Mouse (Mus musculus): ENCODE measurements around the gene Reg3b.
"Not testable (repeated sequence)": the region's sequence is repeated elsewhere in the genome, so short reads cannot be mapped to it uniquely, and the experiment has no call there.

Reg3b gene

DNA sequence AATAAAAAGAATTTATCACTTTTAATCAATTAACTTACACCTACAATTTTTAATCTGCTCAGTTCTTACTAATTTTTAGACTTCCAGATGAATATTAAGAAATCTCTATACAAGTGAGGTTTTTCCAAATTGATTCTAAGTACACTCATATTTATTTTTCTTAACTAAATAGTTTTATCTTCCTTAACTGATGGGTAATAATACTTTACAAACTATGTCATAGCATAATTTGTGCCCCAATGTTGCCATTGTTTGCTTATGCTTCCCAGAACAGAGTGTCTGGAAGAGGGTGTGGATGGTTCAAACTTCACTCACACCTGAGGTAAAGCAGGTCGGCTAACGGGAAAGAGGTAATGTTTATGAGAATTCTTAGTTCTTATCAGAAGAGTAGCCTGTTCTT lies at the start of gene Reg3b:
Gene Reg3b (plus strand): TSS at position 301 of the 400 bp plus-strand sequence.
- DNase-seq, result no peak

DNA sequence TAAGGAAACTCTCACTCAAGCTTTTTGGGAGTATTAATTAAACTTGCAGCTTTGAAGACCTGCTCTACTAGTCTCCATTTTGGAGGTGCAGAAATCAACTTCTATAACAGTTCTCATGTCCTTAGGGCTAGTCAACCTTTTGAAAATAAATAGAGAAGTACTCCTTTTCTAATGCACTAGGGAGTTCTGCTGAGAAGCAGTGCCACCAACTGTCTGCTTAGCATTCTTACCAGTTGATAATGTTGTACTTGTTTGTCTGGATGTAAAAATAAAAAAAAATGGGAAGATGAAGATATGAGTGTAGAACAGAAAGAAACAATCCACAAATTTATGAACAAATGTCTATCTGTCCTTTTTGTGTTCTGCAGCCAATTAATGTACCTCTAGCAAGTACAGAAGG lies 42.7 kb upstream of the Reg3b start:
- DNase-seq, result no peak

DNA sequence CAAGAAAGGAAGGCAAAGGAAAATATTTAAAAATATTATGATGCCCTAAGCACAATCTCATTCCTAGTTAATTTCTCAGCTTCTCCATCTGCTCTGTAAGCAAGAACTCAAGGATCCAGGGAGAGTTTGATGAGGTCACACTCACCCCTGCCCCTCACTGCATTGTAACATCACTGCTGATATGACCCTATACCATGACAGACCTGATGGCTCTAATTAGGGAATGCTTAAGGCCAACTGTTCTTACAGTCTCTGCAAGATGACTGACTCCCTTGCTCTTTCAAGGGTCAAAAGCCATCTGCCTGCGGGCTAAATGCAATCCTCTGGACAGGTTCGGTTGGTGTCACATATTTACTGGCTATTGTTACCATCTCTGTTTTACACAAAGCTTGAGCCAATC lies 41.3 kb upstream of the Reg3b start:
- no peak for DNase-seq

DNA sequence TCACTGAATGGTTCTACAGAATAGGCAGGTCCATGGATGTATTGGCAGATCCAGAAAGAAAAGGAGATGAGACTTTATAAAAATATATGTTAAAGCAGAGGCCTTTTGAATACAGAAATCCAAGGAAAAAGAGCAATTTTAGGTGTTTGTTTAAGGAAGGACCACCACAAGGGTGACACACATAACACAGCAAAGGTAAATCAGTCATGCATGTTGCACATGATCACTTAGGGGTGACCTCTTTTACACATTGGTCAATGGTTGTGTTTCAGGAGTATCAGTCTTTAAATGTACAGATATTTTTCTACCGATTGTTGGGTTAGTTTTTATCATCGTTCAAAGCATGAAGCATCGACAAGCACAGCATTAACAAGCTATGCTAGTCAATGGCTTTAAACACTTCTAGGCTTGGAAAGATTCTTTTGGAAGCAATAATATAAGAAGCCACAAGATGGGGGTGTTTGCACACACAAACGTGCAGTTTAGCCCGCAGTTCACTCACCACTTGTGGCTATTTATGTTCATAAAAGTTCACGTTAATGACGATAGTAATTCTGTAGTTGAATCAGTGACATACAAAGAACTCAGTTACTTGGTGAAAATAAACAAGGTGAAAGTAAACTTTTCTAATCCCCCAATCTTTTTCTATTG lies 38.4 kb upstream of the Reg3b start:
- DNase-seq, result peak in 1 of 2 experiments; percentile 4

DNA sequence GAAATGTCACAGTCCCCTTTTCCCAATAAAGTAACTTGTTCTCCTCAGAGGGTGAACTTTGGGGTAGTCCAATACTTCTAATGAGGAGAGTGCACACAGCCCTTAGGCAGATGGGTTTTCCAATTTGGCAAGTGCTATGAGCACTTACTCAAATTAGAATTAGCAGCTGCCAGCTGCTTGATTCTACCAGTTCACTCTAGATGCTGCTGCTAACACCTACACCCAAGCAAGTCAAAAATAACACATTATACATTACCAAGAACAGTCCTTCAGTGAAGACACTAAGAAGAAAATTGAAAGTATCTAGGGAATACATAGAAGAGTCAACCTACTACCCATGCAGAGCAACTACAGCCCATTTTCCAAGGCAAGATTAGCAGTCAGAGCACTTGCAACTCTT lies 30.2 kb upstream of the Reg3b start:
- DNase-seq, result no peak

DNA sequence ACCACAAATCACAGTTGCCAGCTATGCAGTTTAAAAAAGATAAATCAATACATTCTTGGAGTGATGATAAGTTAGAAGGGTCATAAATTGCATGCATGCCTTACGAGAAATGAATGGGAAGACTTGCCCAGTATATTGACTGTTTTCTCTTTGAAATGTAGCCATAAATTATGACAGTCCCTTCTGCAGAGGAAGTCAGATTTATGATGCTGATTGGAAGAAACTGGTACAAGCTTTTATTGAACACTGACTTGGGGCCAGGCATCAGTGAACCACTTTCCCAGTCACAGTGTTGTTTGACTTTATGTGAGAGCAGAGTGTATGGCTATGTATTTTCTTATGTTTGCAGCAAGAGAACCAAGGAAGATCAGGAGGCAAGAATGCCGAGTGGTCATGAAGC lies 28.8 kb upstream of the Reg3b start:
- no peak for DNase-seq

DNA sequence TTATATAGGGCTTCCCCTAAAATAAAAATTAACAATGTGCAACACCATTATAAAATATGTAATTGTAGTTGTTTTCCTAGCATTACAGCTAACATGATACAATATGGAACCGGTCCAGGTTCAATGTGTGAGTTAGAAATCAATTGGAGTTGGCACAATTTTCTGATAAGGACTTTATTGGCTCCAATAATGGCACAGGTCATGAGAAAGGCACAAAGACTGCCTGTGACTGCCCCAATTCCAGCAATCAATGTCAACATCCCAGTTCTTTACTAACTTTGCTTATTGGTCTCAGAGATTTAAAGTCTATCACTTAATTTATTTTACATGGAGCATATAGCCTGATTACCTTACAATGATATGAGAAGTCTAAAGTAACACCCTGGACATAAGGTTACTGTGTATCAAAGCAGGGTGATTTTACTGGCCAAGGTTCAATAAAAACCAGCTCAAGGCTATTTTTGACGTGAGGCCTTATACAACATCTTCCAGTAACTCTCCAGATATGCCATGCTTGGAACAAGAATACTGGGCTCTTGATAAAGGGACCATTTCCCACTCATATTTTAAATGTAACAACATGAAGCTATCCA lies 8.4 kb upstream of the Reg3b start:
- no peak for DNase-seq

DNA sequence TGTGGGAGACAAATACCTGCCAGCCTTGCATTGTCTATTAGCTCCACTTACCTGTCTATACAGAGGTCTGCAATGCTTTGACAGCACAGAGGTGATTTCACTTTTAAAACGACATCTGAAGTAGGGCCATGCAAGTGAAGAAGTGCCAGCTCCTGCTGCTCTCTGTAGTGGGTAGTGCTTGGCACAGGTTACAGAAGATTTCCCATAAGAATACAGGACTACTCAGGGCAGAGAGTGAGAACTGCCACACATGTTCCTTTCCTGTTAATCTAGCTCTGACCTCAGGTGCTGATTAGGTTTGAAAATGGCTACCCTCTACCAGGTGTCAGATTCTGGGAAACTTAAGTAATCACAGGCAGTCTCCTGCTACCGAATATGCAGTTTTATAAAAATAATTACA lies 8.3 kb downstream of the Reg3b start, which contains the start of gene Reg3d:
Gene Reg3d (minus strand): TSS at position 101 of the 400 bp plus-strand sequence.
- DNase-seq, result no peak

DNA sequence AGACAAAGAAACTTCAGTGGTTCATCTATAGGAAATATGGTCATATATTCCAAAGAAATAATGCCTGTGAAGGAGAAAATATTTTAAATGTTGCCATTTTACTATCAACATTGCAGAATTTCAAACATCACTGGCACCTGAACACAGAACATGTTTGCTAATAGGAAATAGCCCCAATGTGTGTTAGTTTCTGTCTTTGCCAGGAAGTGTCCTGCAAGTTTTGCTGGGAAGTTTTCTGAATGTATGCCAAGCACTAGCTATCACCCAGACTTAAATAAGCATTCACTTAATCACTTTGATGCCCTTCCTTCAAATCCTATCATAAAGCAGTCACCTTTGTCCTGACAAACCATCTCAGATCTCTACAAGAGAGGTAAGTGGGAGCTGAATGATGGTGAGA lies 10.0 kb downstream of the Reg3b start, which contains the start of gene Reg3a:
Gene Reg3a (plus strand): TSS at position 301 of the 400 bp plus-strand sequence.
- no peak for DNase-seq

DNA sequence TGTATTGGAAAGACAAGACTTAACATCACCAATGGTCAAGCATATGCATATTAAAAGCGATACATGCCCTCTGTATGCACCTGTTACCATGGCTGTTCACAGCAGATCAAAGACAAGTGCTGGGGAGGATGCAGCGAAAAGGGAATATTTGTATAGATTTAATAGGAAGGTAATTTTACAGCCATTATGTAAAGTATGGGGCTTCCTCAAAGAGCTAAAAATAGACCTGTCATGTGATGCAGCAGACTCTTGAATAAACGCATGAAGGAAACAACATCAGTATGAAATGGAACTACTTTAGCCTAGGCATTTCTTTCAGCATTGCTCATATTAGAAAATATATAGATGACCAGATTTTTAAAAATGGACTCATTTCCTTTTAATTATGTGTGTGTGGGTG lies 15.2 kb downstream of the Reg3b start:
- DNase-seq, result no peak

DNA sequence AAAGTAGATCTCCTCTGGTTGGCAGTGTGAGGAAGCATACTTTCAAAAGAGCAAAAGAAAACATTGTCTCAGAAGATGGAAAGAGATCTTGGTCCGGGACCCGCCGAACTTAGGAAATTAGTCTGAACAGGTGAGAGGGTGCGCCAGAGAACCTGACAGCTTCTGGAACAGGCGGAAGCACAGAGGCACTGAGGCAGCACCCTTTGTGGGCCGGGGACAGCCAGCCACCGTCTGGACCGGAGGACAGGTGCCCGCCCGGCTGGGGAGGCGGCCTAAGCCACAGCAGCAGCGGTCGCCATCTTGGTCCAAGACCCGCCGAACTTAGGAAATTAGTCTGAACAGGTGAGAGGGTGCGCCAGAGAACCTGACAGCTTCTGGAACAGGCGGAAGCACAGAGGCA lies 24.9 kb downstream of the Reg3b start, which contains the start of gene Reg2:
Gene Reg2 (plus strand): TSS at position 301 of the 400 bp plus-strand sequence.
- not testable (repeated sequence) for DNase-seq

DNA sequence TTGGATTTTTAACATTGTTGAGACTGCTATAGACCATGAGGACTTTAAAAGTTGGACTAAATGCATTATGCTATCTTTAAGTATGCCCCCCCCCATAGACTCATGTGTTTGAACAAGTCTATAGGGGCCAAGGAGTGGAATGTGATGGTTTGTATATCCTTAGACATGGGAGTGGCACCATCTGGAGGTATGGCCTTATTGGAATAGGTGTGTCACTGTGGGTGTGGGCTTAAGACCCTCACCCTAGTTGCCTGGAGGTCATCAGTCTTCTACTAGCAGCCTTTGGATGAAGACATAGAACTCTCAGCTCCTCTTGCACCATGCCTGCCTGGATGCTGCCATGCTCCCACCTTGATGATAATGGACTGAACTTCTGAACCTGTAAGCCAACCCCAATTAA lies 52.0 kb downstream of the Reg3b start, which contains the start of gene Reg1:
Gene Reg1 (plus strand): TSS at position 301 of the 400 bp plus-strand sequence.
- DNase-seq, result not testable (repeated sequence)

All from cerebellum, postnatal 25 days (tissue).